ENCODE assay signal across 8 mouse cellular contexts in the genomic region with DNA sequence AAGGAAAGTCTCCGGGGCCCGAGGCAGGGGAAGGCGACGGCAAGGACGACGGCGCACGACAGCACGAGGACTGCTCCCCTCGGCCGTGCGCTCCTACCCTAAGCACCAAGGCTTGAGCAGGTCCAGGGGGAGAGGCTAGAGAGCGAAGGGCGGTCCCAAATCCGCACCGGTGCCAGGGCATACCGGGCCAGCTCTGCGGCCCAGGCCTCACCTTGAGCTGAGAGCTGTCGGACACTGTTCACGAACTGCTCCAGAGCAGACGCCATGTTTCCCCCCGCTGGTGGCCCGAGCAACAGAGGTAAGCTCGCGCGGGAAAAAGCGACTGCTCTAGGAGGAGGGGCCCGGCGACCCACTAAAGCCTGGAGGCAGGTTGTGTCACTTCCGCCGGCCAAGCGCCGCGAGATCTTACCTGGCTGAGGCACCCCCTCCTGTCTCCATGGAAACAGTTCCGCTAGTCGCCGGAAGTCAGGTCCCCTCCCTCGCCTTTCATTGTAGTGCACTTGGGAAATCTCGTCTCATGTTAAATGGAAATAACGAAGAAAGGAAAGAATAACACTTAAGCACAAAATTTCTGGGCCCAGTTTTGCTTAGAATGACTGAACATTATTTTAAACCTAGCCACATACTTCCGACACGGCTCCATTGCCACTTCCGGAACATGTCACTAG. TPM values are rescaled to one million over a fixed set of nuclear protein-coding genes. Genes with fewer than 3 reads are reported as not detected.
A peak's percentile ranks its signal among the peaks of the same experiment; 100 is the strongest.
DNase-seq lines count a peak whose midpoint lies in the region; ATAC-seq lines count a peak whose summit lies in the region.

A gene (minus strand): TSS at position 380 of the 668 bp plus-strand sequence.

- peak; percentile 94 for ATAC-seq in CD4-positive, CD25-positive, alpha-beta regulatory T cell, adult 4 months
- peak; percentile 95 for ATAC-seq in heart, embryonic 14.5 days (ENCODE audit: insufficient number of reproducible peaks, insufficient read depth, low FRiP score, low read depth)
- ATAC-seq in liver, embryonic 13.5 days (ENCODE audit: low read depth), result peak; percentile 90
- ATAC-seq in stomach, embryonic 16.5 days (ENCODE audit: insufficient read depth, low FRiP score), result peak; percentile 95

- peak; percentile 91 for DNase-seq in c-Kit-negative CD71-positive TER-119-positive erythroid progenitor cells, embryonic 14.5 days (ENCODE audit: low read depth, low spot score)
- peak; percentile 90 for DNase-seq in fibroblast of lung, adult 2 months (ENCODE audit: low read depth)
- peak; percentile 98 for DNase-seq in kidney, postnatal 14 days
- DNase-seq in liver, embryonic 13.5 days, result peak; percentile 92
- DNase-seq in neural tube, embryonic 10.5 days (ENCODE audit: extremely low spot score, low spot score), result peak; percentile 95

- peak within 1 kb of the TSS; percentile 79 to 82 for H3K4me3 ChIP-seq in heart, embryonic 14.5 days (ENCODE audit: control insufficient read depth in 1 of 2, insufficient read depth in 1 of 2, low read depth in 1 of 2, low read length in 2 of 2)
- peak within 1 kb of the TSS; percentile 96 for H3K4me3 ChIP-seq in liver, embryonic 13.5 days (replicated peaks)
- H3K4me3 ChIP-seq in stomach, embryonic 16.5 days (replicated peaks; ENCODE audit: low read length), result peak within 1 kb of the TSS; percentile 97

- H3K9ac ChIP-seq in heart, embryonic 14.5 days (ENCODE audit: low read length), result peak within 1 kb of the TSS; percentile 94
- peak within 1 kb of the TSS; percentile 94 for H3K9ac ChIP-seq in liver, embryonic 13.5 days
- peak within 1 kb of the TSS; percentile 98 for H3K9ac ChIP-seq in stomach, embryonic 16.5 days (ENCODE audit: low read length)

- H3K36me3 ChIP-seq in heart, embryonic 14.5 days (ENCODE audit: control insufficient read depth, insufficient read depth, low read length), result peaks cover 34% of the 10 kb centered on the region
- H3K36me3 ChIP-seq in liver, embryonic 13.5 days, result peaks cover 30% of the 10 kb centered on the region
- peaks cover 11% of the 10 kb centered on the region; the same call in 1 of the 2 replicates for H3K36me3 ChIP-seq in stomach, embryonic 16.5 days (ENCODE audit: control insufficient read depth, insufficient read depth, low read length)

- H3K27ac ChIP-seq in heart, embryonic 14.5 days (replicated peaks in 1 of 2; ENCODE audit: control insufficient read depth in 1 of 2, insufficient read depth in 1 of 2, low read depth in 2 of 2, low read length in 2 of 2), result peak within 1 kb of the TSS; percentile 95 to 96
- peak within 1 kb of the TSS; percentile 96 for H3K27ac ChIP-seq in liver, embryonic 13.5 days
- peak within 1 kb of the TSS; percentile 99 for H3K27ac ChIP-seq in stomach, embryonic 16.5 days (ENCODE audit: low read length)

- peaks cover 0 to 15% of the 10 kb centered on the region in 2 experiments; a peak in 3 of 4 replicates for H3K4me1 ChIP-seq in heart, embryonic 14.5 days (ENCODE audit: control insufficient read depth in 2 of 2, insufficient read depth in 2 of 2, low read length in 2 of 2)
- peaks cover 36% of the 10 kb centered on the region for H3K4me1 ChIP-seq in liver, embryonic 13.5 days (replicated peaks)
- H3K4me1 ChIP-seq in stomach, embryonic 16.5 days (ENCODE audit: control insufficient read depth, insufficient read depth, low read length), result peaks cover 18% of the 10 kb centered on the region

- WGBS in heart, embryonic 14.5 days, result 1% methylated on average over 43 of the region's 43 CpGs
- under 1% methylated on average over 43 of the region's 43 CpGs for WGBS in liver, embryonic 13.5 days (ENCODE audit: insufficient replicate concordance)
- WGBS in stomach, embryonic 16.5 days, result under 1% methylated on average over 43 of the region's 43 CpGs

- H3K27me3 ChIP-seq in heart, embryonic 14.5 days (ENCODE audit: control insufficient read depth, insufficient read depth, low read length), result no peaks in the 10 kb centered on the region
- H3K27me3 ChIP-seq in liver, embryonic 13.5 days, result no peaks in the 10 kb centered on the region
- no peaks in the 10 kb centered on the region for H3K27me3 ChIP-seq in stomach, embryonic 16.5 days (ENCODE audit: control insufficient read depth, insufficient read depth, low read length)

- no peaks in the 10 kb centered on the region for H3K9me3 ChIP-seq in heart, embryonic 14.5 days (ENCODE audit: control insufficient read depth, low read length)
- H3K9me3 ChIP-seq in liver, embryonic 13.5 days (replicated peaks), result no peaks in the 10 kb centered on the region
- no peaks in the 10 kb centered on the region for H3K9me3 ChIP-seq in stomach, embryonic 16.5 days (replicated peaks; ENCODE audit: control insufficient read depth, low read length)

- peak within 1 kb of the TSS; percentile 77 for H3K4me2 ChIP-seq in heart, embryonic 14.5 days (ENCODE audit: low read length)
- H3K4me2 ChIP-seq in liver, embryonic 13.5 days, result peak within 1 kb of the TSS; percentile 79
- H3K4me2 ChIP-seq in stomach, embryonic 16.5 days (ENCODE audit: low read depth, low read length), result peak within 1 kb of the TSS; percentile 78

RNA-seq across cellular contexts. Expression of the gene that starts here (rescaled TPM):
- polyA plus RNA-seq in CD4-positive, CD25-positive, alpha-beta regulatory T cell, adult 4 months (2017; shearing (Covaris generic)), result 10 to 100 TPM; 74.8 to 80.6 TPM
- 163 and 165 TPM in 2 replicates for polyA plus RNA-seq in heart, embryonic 14.5 days (2014; fragmentation: Nextera tagmentation; extraction: Ambion mirVana)
- polyA plus RNA-seq in liver, embryonic 13.5 days (2015; fragmentation: Nextera tagmentation; extraction: Ambion mirVana), result 127 and 141 TPM in 2 replicates
- 172 and 174 TPM in 2 replicates for polyA plus RNA-seq in stomach, embryonic 16.5 days (2015; fragmentation: Nextera tagmentation; extraction: Ambion mirVana)

Comparison
In these comparisons a context has a peak if more than half of its experiments do, and no peak if none do; other contexts are left out.
1. Peak in every context shown above with its lines: DNase-seq, ATAC-seq, H3K4me3 ChIP-seq and H3K27ac ChIP-seq.